Mouse (Mus musculus) thymus, adult 2 months (tissue): Measurements from ENCODE around the gene Riiad1. TPM values are rescaled to one million over a fixed set of nuclear protein-coding genes. Genes with fewer than 3 reads are reported as not detected.
A peak's percentile ranks its signal among the peaks of the same experiment; 100 is the strongest.

Experiments used
- DNase-seq: peaks from one replicate; pipeline ENCODE4 v3.0.0; 2021
- H3K27ac ChIP-seq: fragments of 200-500 bp; 2 replicates; pipeline ENCODE4 v1.5.1; 2012; ENCODE audit warnings: low read length, control low read depth; ENCODE audit not compliant: control insufficient read depth, insufficient read depth
- H3K27me3 ChIP-seq: fragments of 200-500 bp; 2 replicates; pipeline ENCODE4 v1.6.1; 2012; ENCODE audit warnings: mild to moderate bottlenecking, low read length, moderate library complexity, mixed read lengths; ENCODE audit not compliant: control insufficient read depth, insufficient read depth
- H3K36me3 ChIP-seq: fragments of 200-500 bp; 2 replicates; pipeline ENCODE4 v1.6.1; 2012; ENCODE audit warnings: mild to moderate bottlenecking, low read length, moderate library complexity; ENCODE audit not compliant: control insufficient read depth, insufficient read depth
- H3K4me1 ChIP-seq: fragments of 200-500 bp; replicated peaks from 2 replicates; pipeline ENCODE4 v1.6.1; 2012; ENCODE audit warnings: low read length; ENCODE audit not compliant: control insufficient read depth, insufficient read depth
- H3K4me3 ChIP-seq: fragments of 200-500 bp; 2 replicates; pipeline ENCODE4 v1.5.1; 2012; ENCODE audit warnings: mild to moderate bottlenecking, low read length, control low read depth, moderate library complexity; ENCODE audit not compliant: control insufficient read depth, insufficient read depth
- CTCF ChIP-seq: fragments of 200-500 bp; IDR thresholded peaks from 2 replicates; pipeline ENCODE4 v1.5.1; 2012; ENCODE audit warnings: mild to moderate bottlenecking, control low read depth, low read length, moderate library complexity, borderline replicate concordance; ENCODE audit not compliant: control insufficient read depth, poor library complexity, insufficient read depth; ENCODE audit errors: extremely low read depth
- POLR2A ChIP-seq: fragments of 200-500 bp; IDR thresholded peaks from 2 replicates; pipeline ENCODE4 v1.6.1; 2012; ENCODE audit warnings: mild to moderate bottlenecking, low read length, control low read depth, moderate library complexity; ENCODE audit not compliant: control insufficient read depth, poor library complexity, insufficient read depth; ENCODE audit errors: extremely low read depth
- WGBS: fragments of 180-500 bp; shearing (Covaris S2); methylation state at CpG from one replicate; pipeline ENCODE4 v1.1.7; 2018; 5-methylcytosine and 5-hydroxymethylcytosine counted together
- polyA plus RNA-seq: library from polyadenylated mRNA; depleted of rRNA; stranded (reverse); fragments of >200 nt; gene quantifications from 2 replicates; pipeline ENCODE4 v1.2.3, GENCODE M21; 2012

Riiad1 gene
- polyA plus RNA-seq, 1 experiment: 0.50 TPM

DNA sequence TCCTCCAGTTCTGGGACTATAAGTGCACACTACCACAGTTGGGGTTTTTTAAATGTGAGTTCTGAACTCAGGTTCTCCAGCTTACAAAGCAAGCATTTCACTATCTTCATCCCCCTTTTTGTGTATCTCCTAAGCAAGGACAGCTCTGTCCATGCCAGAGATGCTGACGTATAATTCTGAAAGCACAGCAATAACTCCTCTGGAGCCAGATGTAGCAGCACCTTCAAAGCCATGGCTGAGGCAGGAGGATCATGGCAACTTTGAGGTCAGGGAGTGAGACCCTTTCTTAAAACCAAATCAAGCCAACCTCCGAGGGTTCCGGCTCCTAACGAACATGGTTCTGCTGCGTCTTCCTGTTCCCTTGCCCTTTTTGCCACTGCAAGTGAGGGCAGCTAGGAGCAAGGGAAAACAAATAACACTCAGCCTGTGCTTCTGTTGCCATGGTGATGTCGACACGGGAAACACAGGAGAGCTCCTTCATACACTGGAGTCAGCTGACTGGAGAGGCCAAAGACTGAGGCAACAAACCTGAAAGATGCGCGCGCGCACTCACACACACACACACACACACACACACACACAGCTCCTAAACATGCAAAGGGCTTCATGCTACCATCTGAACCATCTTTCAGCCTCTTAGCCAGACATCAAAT is 16.1 kb downstream of the Riiad1 start:
- 81% methylated on average over 11 of the region's 11 CpGs for WGBS
- Histone ChIP-seq H3K4me3 (no peak overlapping the region), H3K27me3 (no peaks in the 10 kb centered on the region), H3K36me3 (no peaks in the 10 kb centered on the region), H3K4me1 (no peaks in the 10 kb centered on the region), H3K27ac (no peak overlapping the region)
- no peak for TF ChIP-seq CTCF
- no peak for TF ChIP-seq POLR2A
- no peak for DNase-seq

GRCm38 (mm10) chr3:94459834-94460233 is 20.3 kb downstream of the Riiad1 start:
- H3K27ac ChIP-seq: no peak overlapping the region
- no peak for DNase-seq
- no peaks in the 10 kb centered on the region for H3K27me3 ChIP-seq
- TF ChIP-seq POLR2A (no peak), CTCF (no peak)
- no peak overlapping the region for H3K4me3 ChIP-seq
- H3K4me1 ChIP-seq: no peaks in the 10 kb centered on the region; the same call in 1 of the 2 replicates
- WGBS: 96% methylated on average over 2 of the region's 2 CpGs
- H3K36me3 ChIP-seq: no peaks in the 10 kb centered on the region

- H3K4me3 ChIP-seq: no peak overlapping the region
Observed at GRCm38 (mm10) chr3:94457055-94457454, 23.1 kb downstream of the Riiad1 start.

GRCm38 (mm10) chr3:94456529-94457000 is 23.6 kb downstream of the Riiad1 start:
- TF ChIP-seq POLR2A (no peak), CTCF (peak; percentile 68; the same call in 1 of the 2 replicates)
- peak; percentile 76 for DNase-seq
- Histone ChIP-seq H3K4me1 (no peaks in the 10 kb centered on the region; the same call in 1 of the 2 replicates), H3K27ac (no peak overlapping the region), H3K4me3 (0 out of 2 replicates have a peak overlapping the region, but pooled peaks have one; percentile 16), H3K27me3 (no peaks in the 10 kb centered on the region), H3K36me3 (no peaks in the 10 kb centered on the region)
- 3% methylated on average over 12 of the region's 12 CpGs for WGBS

More at GRCm38 (mm10) chr3:94457055-94457454, 23.1 kb downstream of the Riiad1 start:
- Histone ChIP-seq H3K4me1 (no peaks in the 10 kb centered on the region; the same call in 1 of the 2 replicates), H3K36me3 (no peaks in the 10 kb centered on the region), H3K27ac (no peak overlapping the region), H3K27me3 (no peaks in the 10 kb centered on the region)
- TF ChIP-seq CTCF (no peak), POLR2A (no peak)
- no peak for DNase-seq
- 89% methylated on average over 3 of the region's 3 CpGs for WGBS

- Histone ChIP-seq H3K36me3 (peaks cover 53% of the 10 kb centered on the region), H3K4me1 (peaks cover 1% of the 10 kb centered on the region), H3K4me3 (no peak overlapping the region), H3K27me3 (no peaks in the 10 kb centered on the region), H3K27ac (no peak overlapping the region)
- no peak for TF ChIP-seq POLR2A
- no peak for TF ChIP-seq CTCF
- WGBS: 94% methylated on average over 2 of the region's 2 CpGs
- DNase-seq: no peak
Observed at GRCm38 (mm10) chr3:94449377-94449776, 30.8 kb downstream of the Riiad1 start.

DNA sequence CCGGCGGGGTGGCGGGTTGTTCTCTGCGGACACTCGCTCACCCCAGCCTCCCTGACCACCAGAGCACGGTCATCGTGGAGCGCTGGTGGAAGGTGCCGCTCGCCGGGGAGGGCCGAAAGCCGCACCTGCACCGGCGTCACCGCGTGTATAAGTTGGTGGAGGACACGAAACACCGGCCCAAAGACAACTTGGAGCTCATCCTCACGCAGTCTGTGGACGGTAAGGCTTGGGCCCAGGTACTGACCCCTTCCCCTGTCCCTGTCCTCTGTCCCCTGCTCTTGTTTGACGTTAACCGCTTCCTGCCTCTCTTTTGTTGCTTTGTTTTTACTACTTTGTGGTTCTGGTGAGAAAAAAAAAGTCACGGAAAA is 36.6 kb downstream of the Riiad1 start, which contains the start of gene Oaz3:
TSS of gene Oaz3 (minus strand) at position 319 of the 368 bp plus-strand sequence.
- Histone ChIP-seq H3K4me3 (peak within 1 kb of the TSS; percentile 60), H3K27me3 (no peaks in the 10 kb centered on the region), H3K36me3 (peaks cover 40% of the 10 kb centered on the region), H3K27ac (no peak within 1 kb of the TSS), H3K4me1 (peaks cover 5% of the 10 kb centered on the region)
- no peak for TF ChIP-seq CTCF
- TF ChIP-seq POLR2A: no peak
- DNase-seq: no peak
- WGBS: under 1% methylated on average over 24 of the region's 24 CpGs

GRCm38 (mm10) chr3:94442951-94443596 is 37.1 kb downstream of the Riiad1 start, which contains the start of gene Mrpl9:
Mrpl9 (plus strand) TSS chr3:94443318.
- H3K36me3 ChIP-seq: peaks cover 35% of the 10 kb centered on the region
- 2% methylated on average over 39 of the region's 39 CpGs for WGBS
- no peak within 1 kb of the TSS for H3K27ac ChIP-seq
- H3K4me1 ChIP-seq: peaks cover 5% of the 10 kb centered on the region
- H3K27me3 ChIP-seq: no peaks in the 10 kb centered on the region
- peak; percentile 88 for TF ChIP-seq POLR2A
- peak; percentile 57; the same call in 1 of the 2 replicates for TF ChIP-seq CTCF
- peak; percentile 98 for DNase-seq
- H3K4me3 ChIP-seq: peak within 1 kb of the TSS; percentile 60
